Mouse (Mus musculus): Measurements from ENCODE around the gene Il15. TPM values are rescaled to one million over a fixed set of nuclear protein-coding genes. Genes with fewer than 3 reads are reported as not detected.

Gene Il15
- total RNA-seq, 4 experiments from 2014 or later = 8.1 to 16.9 (median 14.4) TPM

GRCm38 (mm10) chr8:82356091-82356490 is 46.9 kb downstream of the Il15 start:
- no peak for DNase-seq

GRCm38 (mm10) chr8:82351268-82351943 is 51.6 kb downstream of the Il15 start:
- no peak for DNase-seq

- no peak for DNase-seq
Observed at GRCm38 (mm10) chr8:82349299-82349698, 53.7 kb downstream of the Il15 start.

- DNase-seq = no peak
Observed at GRCm38 (mm10) chr8:82346485-82346884, 56.5 kb downstream of the Il15 start.

GRCm38 (mm10) chr8:82331675-82332234 is 71.3 kb downstream of the Il15 start:
- no peak for DNase-seq

- DNase-seq = no peak
Observed at GRCm38 (mm10) chr8:82327986-82328652, 74.9 kb downstream of the Il15 start.

GRCm38 (mm10) chr8:82326061-82326460 is 77.0 kb downstream of the Il15 start:
- no peak for DNase-seq

GRCm38 (mm10) chr8:82325586-82325985 is 77.4 kb downstream of the Il15 start:
- no peak for DNase-seq

GRCm38 (mm10) chr8:82317446-82317845 is 85.6 kb downstream of the Il15 start:
- no peak for DNase-seq

GRCm38 (mm10) chr8:82306424-82306823 is 96.6 kb downstream of the Il15 start:
- DNase-seq = no peak

GRCm38 (mm10) chr8:82296256-82296655 is 106.8 kb downstream of the Il15 start:
- DNase-seq = no peak

GRCm38 (mm10) chr8:82291659-82292058 is 111.4 kb downstream of the Il15 start:
- no peak for DNase-seq

- DNase-seq = no peak
Observed at GRCm38 (mm10) chr8:82285866-82286265, 117.2 kb downstream of the Il15 start.

GRCm38 (mm10) chr8:82281995-82282394 is 121.0 kb downstream of the Il15 start:
- DNase-seq = no peak

Data from adrenal gland, adult 8-10 months (tissue).